Mouse (Mus musculus) inflammation-experienced regulatory T-cells, adult 16 weeks (primary cell): ENCODE data around the gene Map9. TPM values are rescaled to one million over a fixed set of nuclear protein-coding genes. Genes with fewer than 3 reads are reported as not detected.

Experiments used
- polyA plus RNA-seq: library from polyadenylated mRNA; unstranded; fragments of 100-300 nt; shearing (Covaris generic); gene quantifications from one replicate; pipeline ENCODE4 v1.2.1, GENCODE M21; 2017

Map9 gene
- polyA plus RNA-seq: 0.89 TPM

DNA sequence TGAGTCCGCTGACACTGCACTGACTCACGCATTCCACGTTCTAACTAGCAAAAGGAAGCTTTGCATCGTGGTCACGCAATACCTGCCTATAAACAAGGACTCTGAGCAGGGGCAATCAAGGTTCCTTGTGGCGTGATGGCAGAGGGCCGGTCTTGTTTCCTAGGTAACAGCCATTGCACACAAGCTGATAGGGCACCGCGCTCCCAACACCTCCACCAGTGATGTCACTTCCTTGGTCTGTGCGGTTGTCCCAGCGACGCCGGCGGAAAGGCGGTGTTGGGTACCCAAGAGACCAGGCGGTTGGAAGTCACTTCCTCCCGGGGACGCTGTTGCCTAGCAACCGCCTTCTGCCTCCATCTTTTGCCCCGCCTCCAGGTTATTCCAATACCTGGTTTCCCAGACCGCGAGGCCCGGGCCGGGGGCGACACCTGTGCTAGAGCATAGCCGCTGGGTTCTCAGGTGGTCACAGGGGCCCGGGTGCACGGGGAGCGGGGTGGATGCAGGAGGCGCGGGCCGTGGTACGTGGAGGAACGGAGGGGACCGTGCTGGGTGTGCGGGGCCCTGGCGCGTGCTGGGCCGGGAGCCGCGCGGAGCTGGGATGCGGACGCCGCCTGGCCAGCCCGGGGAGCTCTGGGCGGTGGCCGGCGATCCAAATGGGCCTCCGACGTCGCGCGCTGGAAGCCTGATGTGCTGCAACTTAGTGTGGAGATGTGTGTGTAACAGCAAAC is at the start of gene Map9:
TSS of gene Map9 (plus strand) at position 248 of the 728 bp plus-strand sequence.

Other genes starting within 250 kb of the Map9 start
- gene Gucy1a1, start 212.3 kb upstream of the Map9 start, polyA plus RNA-seq: 20.8 TPM
- gene Npy2r, start 190.0 kb downstream of the Map9 start, polyA plus RNA-seq: not detected